Mouse (Mus musculus) erythroid progenitor cell, adult 5-6 weeks (primary cell): ENCODE results near the gene Gm20532. TPM values are rescaled to one million over a fixed set of nuclear protein-coding genes. Genes with fewer than 3 reads are reported as not detected.
"Not testable (repeated sequence)": the region's sequence is repeated elsewhere in the genome, so short reads cannot be mapped to it uniquely, and the experiment has no call there.

Experiments
- ATAC-seq: replicated peaks from 2 replicates; pipeline ENCODE4 v1.8.0; 2016; ENCODE audit warnings: moderate number of reproducible peaks, mild to moderate bottlenecking, moderate TSS enrichment, inconsistent platforms; ENCODE audit not compliant: poor library complexity, low FRiP score, severe bottlenecking
- total RNA-seq, 2 experiments: library from RNA; stranded (forward) in 1 of 2; stranded (reverse) in 1 of 2; fragments of 150-400 nt in 1 of 2; fragments of 186-747, 209-891 nt in 1 of 2; gene quantifications; 2 replicates each; pipeline versions ENCODE4 v1.2.3 to v1.2.4; 2015 to 2017; ENCODE audit warnings: low replicate concordance in 2 of 2

Gm20532 gene
- total RNA-seq, 2 experiments from 2014 or later = not detected

DNA sequence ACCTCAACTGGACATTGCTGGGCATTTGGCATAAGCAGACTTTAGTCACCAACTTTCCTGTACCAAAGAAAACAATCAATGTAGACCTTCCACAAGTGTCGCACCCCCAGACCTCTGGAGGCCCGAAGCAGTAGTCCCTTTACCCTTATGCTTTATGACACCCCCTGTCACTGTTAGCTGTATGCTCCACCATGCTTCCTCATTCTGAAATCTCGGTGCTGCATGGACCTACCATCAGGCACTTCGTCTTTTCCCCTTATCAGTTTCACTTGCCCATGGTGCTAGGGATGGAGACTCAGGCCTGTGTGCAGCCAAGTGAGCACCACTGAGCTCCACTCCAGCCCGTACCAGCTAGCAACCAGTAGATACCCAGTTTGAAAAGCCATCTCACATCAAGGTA, 51.6 kb downstream of the Gm20532 start:
- no peak for ATAC-seq

DNA sequence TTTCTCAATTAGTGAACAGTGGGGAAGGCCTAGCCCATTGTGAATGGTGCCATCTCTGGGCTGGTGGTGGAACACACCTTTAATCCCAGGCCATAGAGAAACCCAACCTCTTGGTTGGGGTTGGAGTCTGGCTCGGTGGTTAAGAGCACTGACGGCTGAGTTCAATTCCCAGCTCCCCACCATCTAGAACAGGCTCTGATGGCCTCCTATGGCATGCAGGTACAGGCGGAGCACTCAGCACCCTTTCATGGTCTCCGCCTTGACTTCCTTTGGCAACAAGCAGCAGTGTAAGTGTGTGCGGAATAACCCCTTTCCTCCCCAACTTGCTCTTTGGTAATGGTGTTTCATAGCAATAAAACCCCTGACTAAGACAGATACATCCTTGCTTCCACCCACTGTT, 52.1 kb downstream of the Gm20532 start:
- no peak for ATAC-seq

DNA sequence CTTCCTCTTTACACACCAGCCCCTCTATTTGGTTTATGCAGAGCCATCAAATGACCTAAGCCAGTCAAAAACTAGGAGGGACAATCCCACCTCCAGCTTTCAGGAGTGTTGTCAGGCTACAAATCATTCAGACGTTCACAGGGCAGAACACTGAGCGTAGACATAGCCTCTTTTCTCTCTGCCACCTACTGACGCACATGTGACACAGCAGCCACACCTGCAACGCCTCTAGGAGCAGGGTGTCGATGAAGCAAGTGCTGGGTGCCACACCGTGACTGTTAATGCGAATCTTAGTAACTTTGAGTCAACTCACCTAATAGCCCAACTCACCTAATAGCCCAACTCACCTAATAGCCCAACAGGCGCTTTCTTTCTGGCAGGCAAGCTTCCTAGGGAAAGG, 52.6 kb downstream of the Gm20532 start:
- 0 out of 2 replicates have a peak, but pooled peaks have one; percentile 48 for ATAC-seq

GRCm38 (mm10) chr2:26639838-26640830, 53.7 kb downstream of the Gm20532 start:
- ATAC-seq = peak; percentile 81

GRCm38 (mm10) chr2:26641006-26641647, 54.7 kb downstream of the Gm20532 start:
- no peak for ATAC-seq

GRCm38 (mm10) chr2:26643942-26644341, 57.5 kb downstream of the Gm20532 start:
- no peak for ATAC-seq

DNA sequence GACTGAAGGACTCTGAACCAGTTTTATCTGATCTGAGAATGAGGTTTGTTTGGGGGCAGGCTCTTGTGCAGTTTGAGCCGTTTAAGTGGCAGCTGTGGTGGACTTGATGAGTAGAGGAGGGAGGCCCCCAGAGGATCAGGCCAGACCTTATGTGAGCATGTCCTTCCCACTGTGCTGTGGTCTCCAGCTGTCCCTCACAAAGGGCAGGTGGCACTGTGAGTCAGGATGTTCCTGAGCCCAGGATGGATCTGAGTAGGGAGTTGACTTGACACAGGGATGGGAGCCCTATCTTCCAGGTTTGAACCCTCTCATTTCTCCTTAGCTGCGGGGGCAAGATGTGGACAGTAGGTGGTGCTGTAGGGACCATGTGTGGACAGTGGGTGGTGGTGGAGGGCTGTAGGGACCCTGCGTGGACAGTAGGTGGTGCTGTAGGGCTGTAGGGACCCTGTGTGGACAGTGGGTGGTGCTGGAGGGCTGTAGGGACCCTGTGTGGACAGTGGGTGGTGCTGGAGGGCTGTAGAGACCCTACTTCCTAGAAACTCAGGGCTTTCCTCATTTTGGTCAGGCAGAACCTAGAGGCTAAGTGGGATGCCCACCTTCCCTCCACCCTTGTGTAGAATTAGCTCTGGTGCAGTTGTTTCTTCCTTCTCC, 60.3 kb downstream of the Gm20532 start:
- peak; percentile 65 for ATAC-seq

GRCm38 (mm10) chr2:26654687-26655086, 68.2 kb downstream of the Gm20532 start:
- ATAC-seq = no peak

DNA sequence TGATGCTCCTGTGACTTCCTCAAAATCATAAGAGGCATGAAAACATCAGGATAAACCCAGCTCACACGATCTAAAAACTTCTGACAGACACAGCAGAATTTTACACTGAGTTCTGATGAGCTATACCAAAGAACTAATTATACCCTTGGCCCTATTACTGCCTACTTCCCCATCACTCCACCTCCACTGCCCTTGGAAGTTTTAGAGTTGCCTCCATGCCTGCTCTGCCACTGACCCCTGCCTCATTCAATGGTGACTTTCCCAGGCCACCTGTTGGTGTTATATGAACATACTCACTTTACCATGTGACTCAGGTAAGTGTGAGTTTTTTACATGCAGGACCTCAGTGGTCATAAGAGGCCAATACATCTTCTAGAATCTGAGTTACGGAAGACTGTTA, 71.0 kb downstream of the Gm20532 start:
- ATAC-seq = no peak

GRCm38 (mm10) chr2:26661143-26661752, 74.8 kb downstream of the Gm20532 start:
- ATAC-seq = no peak

DNA sequence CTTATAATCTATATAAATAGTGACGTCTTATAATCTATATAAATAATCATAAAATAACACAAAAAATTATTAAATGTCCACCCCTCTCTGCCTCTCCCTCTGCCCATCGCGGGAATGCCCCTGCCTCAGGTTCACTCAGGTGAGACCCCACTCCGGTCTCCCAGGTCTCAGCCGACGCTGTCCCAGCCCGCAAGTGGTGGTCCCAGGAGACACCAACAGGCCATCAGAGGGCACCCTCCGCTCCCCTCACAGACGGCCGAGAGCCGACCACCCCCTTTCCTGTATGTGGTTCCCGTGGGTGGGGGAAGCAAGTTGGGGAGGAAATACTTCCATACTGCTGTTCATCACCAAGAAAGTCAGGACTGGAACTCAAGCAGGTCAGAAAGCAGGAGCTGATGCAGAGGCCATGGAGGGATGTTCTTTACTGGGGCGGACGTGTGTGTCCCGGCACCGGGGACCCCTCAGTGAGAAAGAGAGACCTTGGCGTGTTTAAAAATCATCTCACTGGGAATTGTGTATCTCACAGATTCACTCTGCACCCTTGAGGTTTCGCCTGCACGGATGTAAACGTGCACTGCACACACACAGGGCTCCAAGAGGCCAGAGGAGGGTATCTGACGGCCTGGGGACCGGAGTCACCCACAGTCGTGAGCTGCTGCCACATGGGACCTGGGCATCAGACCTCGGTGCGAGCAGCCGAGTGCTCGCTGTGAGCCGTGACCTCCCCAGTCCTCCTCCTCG, 75.5 kb downstream of the Gm20532 start:
- ATAC-seq = 0 out of 2 replicates have a peak, but pooled peaks have one; percentile 30

- no peak for ATAC-seq
Measured at GRCm38 (mm10) chr2:26662509-26662882, 76.1 kb downstream of the Gm20532 start.

- ATAC-seq = no peak
Measured at GRCm38 (mm10) chr2:26663112-26663511, 76.7 kb downstream of the Gm20532 start.

DNA sequence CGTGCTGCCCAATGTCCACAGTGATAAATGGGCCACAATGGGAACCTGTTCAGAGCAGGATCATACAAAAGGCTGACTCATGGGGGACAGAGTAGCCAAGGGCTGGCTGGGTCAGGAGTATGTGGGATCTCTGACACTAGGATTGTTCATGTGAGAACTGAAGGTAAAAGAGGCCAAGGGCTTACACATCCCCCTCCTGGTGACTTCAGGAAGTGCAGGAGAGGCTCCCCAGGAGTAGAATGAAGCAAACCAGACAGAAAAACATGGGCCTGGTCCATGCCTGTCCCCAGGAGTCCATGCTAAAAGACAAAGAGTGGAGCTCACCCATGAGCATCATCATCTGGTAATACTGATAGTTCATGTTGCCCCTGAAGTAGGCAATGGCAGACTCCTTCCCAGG, 77.1 kb downstream of the Gm20532 start:
- ATAC-seq = not testable (repeated sequence)

GRCm38 (mm10) chr2:26668746-26669145, 82.3 kb downstream of the Gm20532 start:
- ATAC-seq = no peak

- ATAC-seq = no peak
Measured at GRCm38 (mm10) chr2:26671182-26671581, 84.7 kb downstream of the Gm20532 start, which contains the start of gene Lcn4. Gene Lcn4 (minus strand): TSS chr2:26671282.
